Mouse (Mus musculus): ENCODE results near the gene Timm9.

GRCm38 (mm10) chr12:71154979-71155378 lies 18.5 kb upstream of the Timm9 start:
- TF ChIP-seq POLR2A (IDR thresholded peaks at IDR 0.05; ENCODE audit: insufficient read depth, low read length) (no peak), CTCF (IDR thresholded peaks at IDR 0.05; ENCODE audit: low read depth, low read length) (no peak)

Data from ES-Bruce4 (cell line).